Mouse (Mus musculus) T-helper 2 cell (primary cell): ENCODE measurements around the gene Gfra1.

Source experiments
- in situ Hi-C: fragments of 300-600 bp; cut with MboI, MseI; formaldehyde crosslinking; loops from one replicate; pipeline ENCODE4 v1.15.1; 2025; ENCODE audit warnings: high pct_unique_total_duplicates

Gene Gfra1

DNA sequence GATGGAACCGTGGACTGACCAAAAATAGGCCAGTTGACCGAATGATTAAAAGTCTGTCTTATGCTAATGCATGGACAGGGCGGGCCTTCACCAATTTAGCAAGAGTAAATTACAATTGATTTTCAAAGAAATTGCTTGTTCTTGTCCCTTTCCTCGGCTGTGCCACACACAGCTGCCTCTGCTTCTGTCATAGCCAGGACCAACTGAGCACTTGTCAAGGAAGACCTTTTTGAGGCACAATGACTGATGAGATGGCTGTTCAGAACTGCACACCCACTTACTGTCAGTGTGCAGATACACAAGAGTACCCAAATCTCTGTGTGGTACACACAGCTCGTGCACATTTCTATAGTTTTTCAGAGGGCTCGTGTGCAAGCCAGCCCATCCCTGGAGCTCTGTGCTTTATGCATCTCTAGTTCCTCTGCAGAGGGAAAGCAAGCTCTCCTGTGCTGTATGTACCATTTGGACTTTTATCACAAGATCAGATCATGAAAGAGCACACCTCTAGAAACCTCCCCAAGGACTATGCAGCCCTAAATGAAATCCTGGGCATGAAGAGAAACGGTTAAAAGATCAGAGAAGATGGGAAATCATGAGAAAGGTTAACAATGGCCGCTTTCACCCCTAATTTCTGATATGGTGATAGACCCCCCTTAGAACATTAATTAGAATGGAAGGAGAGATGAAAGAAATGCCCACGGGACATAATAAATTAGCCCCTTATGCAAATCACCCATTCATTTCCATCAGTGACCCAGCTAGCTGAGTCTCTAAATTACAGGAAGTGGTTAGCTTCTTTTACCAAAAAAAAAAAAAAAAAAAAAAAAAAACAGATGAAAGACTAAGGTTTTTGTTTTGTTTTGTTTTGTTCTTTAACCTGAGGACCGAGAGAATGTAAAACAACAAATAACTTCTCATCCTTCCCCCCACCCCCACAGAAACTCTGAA is 12.7 kb downstream of the Gfra1 start:
- in situ Hi-C loops = no loop called here

DNA sequence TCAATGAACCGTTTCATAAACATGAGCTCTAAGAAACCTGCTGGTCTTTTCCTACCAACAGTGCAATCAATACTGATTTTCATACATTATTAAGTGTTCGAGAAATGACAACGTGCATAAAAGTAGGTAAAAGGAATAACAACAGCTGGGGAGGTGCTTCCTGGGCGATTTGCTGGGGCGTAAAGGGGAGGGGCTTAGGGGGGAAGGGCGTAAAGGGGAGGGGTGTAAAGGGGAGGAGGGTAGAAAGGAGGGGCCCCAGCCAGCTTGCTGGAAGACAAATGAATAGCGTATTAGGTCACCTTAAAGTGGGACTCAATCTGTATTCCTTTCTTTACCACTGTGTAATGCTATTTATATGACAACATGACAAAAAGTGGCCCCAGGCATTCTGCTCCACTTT is 13.9 kb downstream of the Gfra1 start:
- in situ Hi-C loops = no loop called here

DNA sequence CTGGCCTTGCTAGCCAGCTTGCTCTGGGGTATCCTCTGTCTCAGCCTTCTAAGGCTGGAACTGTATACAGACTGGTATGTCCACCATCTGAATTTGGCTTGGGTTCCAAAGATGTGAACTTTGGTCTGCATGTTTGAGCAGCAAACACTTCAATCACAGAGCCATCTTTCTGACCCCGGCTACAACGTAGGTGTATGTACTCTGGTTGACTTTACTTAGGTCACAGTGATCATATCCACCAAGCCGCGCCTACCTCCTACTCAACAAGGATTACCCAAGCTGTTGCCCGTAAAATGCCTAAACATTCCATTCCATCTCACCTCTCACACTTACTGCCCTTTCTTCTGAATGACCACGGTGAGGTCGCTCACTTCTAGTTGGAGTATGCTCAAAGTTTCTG is 14.5 kb downstream of the Gfra1 start:
- in situ Hi-C loops = no loop called here

DNA sequence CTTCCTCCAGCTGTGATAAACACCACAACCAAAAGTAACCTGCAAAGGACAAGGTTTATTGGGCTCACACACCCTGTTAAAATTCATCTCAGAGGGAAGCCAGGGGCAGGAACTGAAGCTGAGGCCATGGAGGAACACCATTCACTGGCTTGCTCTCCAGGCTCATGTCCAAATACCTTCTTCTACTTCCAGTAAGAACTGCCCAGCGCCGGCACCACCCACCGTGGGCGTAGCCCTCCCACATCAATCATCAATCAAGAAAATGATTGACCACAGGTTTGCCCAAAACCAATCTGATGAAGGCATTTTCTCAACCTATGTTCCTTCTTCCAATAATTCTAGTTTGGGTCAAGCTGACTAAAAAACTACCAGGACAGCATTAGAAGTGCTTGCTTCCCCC is 16.9 kb downstream of the Gfra1 start:
- in situ Hi-C loops = no loop called here

DNA sequence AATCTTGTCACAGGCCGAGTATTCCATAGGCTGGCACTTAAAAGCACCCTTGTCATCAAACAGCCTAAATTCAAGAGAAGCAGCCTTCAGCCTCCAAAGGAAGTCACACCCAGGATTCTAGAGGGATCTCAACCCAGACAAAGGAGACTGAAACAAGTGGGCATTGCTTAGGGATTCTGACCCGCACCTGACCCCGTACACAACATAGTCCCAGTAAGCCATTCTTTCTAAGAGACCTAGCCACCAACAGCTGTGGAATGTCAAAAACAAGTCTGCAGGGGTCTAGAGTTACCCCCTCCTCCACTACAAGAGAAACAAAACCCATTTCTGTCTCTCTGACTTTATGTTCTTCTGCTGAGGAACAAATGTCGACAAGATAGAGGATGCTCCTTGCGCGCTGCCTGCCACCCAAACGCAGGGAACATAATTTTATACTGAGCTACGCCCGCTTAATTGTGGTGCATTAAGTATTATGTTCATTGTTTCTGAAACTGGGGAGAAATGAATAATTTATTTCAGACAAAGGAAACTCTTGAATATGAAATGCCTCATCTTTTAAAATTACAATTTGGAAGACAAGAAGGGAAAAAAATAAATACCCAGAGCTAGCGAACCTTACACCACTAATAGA is 18.2 kb downstream of the Gfra1 start:
- in situ Hi-C loops = no loop called here

DNA sequence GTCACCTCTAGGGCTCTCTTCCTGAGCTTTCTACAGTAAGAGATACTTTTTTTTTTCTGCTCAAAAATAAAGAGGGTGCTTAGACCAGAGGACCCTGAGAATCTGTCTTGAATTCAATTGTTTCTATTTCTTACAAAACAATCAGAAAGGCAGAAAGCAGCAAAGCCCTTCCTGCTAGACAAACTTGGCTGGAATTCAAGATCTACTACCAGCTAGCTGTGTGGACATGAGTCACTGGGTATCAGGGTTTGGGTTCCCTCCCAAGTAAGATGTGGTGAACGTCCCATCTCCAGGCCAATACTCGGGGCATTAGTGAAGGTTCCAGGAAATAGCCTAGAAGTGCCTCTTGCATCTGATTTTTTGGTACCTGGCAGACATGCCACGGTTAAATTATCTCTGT is 18.8 kb downstream of the Gfra1 start:
- in situ Hi-C loops = no loop called here

DNA sequence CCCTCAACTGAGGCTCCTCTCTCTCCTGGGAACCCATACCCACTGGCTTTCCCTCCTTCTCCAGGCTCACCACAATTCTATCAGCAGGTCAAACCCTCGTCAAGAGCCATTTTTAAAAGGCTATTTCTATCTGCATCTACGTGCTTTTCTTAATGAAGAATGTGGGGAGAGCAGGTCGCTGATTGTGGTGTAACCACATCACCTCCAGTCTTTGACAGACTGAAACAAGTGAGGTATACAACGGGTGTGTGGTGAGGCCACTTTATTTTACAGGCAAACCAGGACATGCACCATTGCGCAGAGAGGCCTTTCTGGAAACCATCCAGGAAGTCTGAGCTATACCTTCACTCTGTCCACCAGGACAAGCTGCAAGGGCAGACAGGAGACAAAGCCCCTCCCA is 19.8 kb downstream of the Gfra1 start:
- in situ Hi-C loops = no loop called here

DNA sequence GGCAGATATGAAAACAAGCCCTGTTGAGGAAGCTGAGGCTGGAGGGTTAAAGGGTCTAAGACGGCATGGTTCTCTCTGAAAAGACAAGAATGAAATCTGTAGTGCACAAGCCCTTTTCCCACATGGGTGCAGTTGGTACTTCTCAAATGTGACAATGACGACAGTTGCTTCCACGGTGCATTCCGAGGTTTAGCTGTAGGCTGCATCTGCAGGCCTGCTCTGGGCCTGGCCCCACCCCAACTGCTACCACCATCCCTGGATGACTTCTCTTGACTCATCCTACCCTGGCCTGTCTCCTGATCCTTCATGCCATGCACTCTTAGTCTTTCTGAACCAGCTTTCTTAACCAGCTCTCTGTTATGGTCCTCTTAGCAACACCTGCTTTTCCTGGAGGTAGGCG is 22.9 kb downstream of the Gfra1 start:
- in situ Hi-C loops = no loop called here

DNA sequence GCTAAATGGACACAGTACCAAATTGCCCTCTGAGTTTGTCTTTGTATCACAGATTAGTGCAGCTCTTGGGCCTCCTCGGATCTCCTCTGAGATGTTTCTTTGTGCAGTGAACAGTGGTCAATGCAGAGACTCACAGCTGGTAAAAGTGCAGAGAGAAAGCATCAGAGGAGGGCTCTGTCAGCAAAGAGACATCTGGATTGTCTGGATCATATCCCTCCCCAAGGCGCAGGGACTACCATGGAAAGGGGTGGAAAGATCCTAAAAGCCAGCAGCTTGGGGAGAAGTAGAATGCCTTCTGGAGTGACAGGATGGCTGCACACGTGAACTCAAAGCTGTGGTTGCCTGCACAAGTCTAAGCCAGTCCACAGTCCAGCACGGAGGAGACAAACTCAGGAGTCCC is 27.2 kb downstream of the Gfra1 start:
- in situ Hi-C loops = no loop called here

DNA sequence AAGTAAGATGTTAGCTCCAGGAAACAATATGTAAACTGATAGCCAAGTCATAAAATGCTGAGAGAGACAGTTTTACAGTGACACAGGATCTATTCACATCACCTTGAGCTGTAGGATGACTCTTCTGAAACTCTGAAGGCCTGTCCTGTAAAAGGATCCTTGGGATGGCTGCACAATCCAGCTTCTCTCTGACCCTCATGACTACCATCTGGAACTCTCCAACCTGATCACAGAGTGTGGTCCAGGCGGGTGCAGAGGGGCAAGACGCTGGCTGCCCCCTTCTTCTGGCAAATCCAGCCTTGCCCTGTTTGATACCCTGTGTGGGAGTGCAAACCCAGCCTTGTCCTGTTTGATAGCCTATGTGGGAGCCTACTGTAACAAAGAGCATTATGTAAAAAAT is 28.4 kb downstream of the Gfra1 start:
- in situ Hi-C loops = no loop called here

DNA sequence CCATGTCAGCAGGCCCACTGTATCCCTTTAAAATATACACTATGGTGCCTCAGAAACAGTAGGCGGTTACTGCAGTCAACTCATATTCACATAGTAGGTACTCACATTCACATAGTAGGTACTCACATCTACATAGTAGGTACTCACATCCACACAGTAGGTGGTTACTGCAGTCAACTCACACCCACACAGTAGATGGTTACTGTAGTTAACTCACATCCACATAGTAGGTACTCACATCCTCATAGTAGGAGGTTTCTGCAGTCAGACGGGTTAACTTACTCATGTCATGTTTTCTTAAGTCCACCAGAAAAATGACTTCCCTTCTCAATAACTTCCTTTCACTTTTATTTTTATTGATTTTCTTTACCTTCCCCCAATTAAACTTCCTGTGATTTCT is 30.8 kb downstream of the Gfra1 start:
- in situ Hi-C loops = no loop called here

DNA sequence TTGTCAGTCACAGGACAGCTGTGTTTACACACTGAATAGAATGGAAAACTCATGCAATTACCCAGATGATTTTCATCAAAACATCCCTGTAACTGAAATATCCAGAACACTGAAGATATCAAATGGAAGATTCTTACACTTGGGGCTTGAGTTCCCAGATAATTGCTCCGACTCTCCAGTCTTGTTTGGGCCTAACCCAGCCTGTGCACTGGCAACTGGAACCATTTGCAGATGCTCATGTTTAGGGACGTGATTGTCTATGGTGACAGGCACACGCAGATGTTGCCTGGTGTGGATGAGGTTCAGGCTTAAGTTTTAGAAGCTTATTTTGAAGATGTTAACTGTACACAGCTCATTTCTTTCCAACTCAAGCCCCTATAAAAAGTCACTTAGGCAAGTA is 31.5 kb downstream of the Gfra1 start:
- in situ Hi-C loops = no loop called here

DNA sequence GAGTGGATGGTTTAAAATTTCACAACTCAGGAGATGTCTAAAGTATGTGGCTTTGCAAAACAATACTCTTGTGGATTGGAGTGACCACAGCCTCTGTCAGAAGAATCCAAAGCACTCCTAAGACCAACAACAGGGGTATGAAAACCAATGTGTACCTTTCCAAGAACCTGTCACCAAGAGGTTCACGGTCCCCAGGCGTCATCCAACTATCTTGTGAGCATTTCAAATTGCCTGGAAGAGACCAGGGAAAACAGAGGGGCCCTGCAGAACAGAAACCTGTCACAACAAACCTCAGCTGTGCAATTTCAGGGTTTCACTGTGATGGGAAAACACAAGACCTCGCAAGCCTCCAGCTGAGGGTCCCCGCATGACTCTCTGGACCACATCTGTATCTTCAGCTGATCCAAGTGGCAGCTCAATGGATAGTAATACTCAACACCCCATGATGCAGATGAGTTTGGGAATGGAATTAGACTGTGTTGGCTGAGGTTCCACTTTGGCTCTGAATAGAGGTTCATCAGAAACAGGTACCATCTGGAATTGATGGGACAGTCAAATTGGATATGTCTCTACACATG is 32.7 kb downstream of the Gfra1 start:
- in situ Hi-C loops = no loop called here

DNA sequence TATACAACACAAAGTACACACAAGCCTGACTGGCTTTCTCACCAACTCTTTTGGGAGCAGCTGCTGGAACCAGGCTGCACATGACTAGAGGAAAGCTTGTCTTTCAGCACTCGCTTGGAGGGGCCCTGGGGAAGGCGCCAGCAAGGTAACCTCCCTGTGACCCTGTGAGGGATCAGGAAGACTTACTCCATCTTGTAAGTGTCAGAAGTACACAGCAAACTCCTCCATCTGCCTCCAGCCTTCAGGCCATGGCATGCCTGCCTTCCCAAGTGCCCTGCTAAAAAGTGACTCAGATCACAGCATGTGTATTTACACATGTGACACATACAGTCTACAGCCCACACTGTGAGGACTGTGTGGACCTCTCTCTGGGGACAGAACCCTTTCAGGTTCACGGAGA is 36.0 kb downstream of the Gfra1 start:
- in situ Hi-C loops = no loop called here

DNA sequence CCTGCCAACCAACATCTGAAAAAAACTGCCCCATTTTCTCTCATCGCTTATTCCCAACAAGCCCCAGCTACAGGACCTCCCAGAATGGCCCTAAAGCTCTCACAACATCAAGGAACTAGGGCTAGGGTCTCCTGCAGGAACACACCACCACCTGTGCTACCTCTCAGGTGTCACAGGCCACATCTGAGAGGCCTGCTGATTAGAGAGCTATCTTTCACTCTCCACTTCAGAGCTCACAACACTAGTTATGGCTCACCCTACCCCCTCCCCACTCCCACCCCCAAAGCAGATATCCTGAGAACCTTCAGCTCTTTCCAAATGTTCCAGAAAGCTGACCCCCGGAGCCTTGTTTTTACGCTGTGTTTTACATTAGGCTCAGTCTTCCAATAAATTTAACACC is 36.4 kb downstream of the Gfra1 start:
- in situ Hi-C loops = no loop called here

DNA sequence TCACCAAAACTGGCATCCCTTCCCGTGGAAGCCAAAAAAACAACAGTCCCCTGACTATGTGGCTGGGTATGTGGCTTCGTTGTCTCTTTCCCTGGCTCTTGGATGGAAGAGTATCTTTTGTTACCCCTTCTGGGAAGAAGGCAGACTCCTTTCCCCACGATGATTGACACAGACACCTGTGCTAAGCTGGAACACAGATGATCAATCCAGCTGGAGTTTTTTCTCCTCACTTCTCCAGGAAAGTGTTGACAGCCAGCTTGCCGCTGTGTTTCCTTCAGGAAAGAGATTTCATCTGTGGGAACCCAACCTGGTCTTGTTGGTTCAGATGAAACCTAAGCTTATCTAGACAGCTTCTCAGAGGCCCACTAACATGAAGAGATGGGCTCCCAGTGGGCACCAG is 40.5 kb downstream of the Gfra1 start:
- in situ Hi-C loops = no loop called here

DNA sequence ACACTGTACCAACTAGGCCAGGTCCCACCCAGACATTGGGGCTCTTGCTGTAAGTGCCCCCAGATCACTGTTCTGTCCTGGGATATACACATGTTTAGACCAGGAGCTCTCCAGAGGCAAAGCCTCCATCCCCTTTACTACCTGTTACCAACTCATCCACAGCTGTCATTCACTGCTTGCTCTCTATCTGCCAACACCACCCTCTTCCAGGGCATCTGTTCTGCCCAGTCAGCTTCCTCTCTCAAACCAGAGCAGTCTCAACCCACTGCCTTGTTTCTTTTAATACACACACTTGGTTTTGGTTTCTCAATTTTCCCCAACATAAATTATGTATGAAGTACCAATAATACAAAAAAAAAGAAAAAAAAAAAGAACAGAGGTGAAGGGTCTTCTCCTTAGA is 41.0 kb downstream of the Gfra1 start:
- in situ Hi-C loops = no loop called here

DNA sequence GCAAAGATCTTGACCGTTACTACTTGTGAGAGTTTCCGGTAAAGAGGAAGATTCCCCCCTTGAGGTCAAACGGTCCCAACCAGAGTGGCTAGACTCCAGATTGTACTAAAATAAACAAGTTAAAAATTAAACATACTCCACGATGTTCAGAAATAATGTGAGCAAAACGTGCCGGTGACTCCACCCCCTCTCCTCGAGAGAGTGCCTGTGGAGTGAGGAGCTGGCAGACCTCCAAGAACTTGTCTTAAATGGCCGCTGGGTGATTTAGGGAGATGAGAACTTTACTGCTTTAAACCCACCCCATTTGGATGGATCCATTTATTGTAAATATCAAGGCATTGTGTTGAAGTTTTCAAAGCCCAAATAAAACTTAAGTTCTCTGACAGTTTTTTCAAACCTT is 42.4 kb downstream of the Gfra1 start:
- in situ Hi-C loops = no loop called here

DNA sequence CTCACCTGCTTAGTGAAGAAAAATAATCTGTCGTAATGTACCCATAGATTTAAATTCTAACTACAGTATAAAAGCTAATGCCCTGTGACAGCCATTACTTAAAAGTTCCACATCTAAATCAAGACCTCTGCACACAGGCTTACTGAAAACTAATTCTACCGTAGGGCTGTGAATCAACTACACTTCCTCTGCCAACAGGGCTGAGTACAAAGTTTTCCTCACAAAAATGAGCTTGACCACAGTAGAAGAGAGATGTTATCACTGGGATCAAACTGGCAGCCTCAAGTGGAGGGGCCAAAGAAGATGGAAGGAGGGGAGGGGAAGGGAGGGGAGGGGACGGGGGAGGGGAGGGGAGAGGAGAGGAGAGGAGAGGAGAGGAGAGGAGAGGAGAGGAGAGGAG is 42.9 kb downstream of the Gfra1 start:
- in situ Hi-C loops = no loop called here

DNA sequence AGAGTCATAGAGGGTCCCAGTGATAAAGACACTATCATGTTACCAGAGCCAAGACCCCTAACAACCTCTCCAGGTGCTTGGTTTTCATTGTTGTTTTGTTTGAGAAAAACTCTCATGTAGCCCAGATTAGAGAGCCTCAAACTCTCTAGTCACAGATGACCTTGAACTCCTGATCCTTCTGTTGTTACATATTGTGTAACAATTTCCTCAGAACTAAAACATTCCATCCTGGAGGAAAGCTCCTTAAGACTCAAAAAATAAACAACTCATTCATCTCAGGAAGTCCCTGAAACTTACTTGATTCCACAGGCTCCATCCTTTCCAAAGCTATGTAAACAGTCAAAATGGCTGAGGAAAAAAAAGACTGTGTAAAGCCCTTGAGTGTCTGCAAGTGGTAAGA is 49.0 kb downstream of the Gfra1 start:
- in situ Hi-C loops = no loop called here

DNA sequence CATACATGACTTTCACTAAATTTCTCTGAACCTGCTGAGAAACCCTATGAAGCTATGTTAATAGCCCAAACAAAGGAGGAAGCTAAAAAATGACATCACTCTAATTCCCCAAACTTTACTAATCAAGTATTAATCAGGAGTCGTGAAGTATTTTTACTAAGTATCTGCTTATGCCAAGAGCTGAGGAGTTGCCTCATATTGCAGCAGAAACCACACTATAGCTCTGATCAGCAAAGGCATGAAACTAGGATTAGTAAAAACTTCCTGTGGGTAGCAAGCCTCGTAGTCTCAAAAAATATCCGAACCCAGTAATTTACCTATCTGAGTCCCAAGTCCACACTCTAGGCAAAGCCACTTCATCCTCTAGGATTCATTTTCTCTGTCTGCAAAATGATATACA is 55.5 kb downstream of the Gfra1 start:
- in situ Hi-C loops = no loop called here

DNA sequence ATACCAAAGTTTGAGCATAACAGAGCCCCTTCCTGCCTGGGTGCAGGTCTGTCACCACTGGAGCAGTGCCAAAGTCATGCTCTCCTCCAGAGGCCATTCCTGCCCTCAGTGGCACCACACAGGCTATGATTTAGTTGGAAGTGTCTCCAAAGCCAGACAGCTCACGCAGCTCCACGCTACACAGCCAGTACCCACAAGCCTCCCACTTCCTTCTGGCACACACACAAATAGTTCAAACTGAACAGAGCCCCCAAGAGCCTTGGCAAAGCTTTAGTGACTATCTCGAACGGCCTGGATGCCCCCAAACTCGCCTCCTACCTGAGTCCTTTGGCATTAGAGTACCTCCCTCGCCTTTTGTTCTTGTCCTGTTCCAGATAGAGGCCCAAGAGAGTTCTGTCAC is 56.5 kb downstream of the Gfra1 start:
- in situ Hi-C loops = no loop called here

DNA sequence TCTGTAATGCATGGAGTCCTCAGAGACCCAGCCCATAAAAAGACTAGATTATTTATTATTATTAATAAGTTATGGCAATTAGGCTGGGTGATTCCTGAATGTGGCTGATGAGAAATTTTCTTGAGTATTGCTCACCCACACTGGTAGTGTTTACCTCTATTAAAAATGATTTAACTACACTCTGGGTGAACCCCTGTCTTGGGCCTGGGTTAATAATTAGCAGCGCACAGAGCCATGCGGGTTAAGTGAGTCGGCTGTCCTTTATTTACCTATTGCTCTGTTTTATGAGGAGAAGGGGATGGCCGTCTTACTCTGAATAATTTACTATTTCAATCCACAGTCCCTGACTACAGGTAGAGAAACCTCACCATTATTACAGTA is 59.1 kb downstream of the Gfra1 start:
- in situ Hi-C loops = no loop called here
